15 mouse cellular contexts compared by ENCODE assay signal in the genomic region with DNA sequence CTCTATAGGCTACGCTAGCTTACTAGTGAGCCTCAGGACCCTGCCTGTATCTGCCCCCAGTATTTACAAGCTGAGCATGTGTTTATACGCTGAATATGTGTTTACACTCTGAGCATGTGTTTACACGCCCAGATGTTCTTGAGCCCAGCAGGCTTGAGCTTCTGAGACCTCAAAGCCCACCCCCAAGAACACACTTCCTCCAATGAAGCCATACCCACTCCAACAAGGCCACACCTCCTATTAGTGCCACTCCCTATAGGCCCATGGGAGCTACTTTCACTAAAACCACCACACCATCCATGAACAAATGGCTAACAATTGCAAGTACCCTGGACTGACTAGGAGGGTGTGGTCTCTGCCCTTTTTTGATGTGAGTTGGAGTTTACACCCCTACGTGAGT. TPM values are rescaled to one million over a fixed set of nuclear protein-coding genes. Genes with fewer than 3 reads are reported as not detected.
"Had no signal": no experiment of that assay in that cellular context is flagged by ENCODE, and none has a peak within 500 bp of the region (broad histone marks: within the 10 kb centered on the region; RNA-seq: fewer than 3 reads in every experiment).

No protein-coding gene starts in this region.

- H3K9me3 ChIP-seq: liver, embryonic 12.5 days; midbrain, embryonic 13.5 days; midbrain, embryonic 15.5 days; neural tube, embryonic 12.5 days had no signal

- H3K4me1 ChIP-seq: liver, embryonic 12.5 days; midbrain, embryonic 13.5 days; neural tube, embryonic 12.5 days had no signal

- DNase-seq: lung, adult 2 months; lung, postnatal 14 days; lung, postnatal 4 days; right cerebral cortex, postnatal 14 days; thymus, adult 18-20 months; thymus, postnatal 14 days; thymus, postnatal 36 days had no signal

- H3K9ac ChIP-seq: liver, embryonic 12.5 days; liver, embryonic 14.5 days; midbrain, embryonic 13.5 days; midbrain, embryonic 15.5 days; neural tube, embryonic 12.5 days had no signal

- H3K36me3 ChIP-seq: liver, embryonic 12.5 days; midbrain, embryonic 13.5 days; midbrain, embryonic 15.5 days; neural tube, embryonic 12.5 days had no signal

- ATAC-seq: liver, embryonic 12.5 days; lung, postnatal 0 days; midbrain, embryonic 13.5 days; midbrain, embryonic 15.5 days had no signal

- H3K4me3 ChIP-seq: liver, embryonic 12.5 days; midbrain, embryonic 13.5 days; midbrain, embryonic 15.5 days; neural tube, embryonic 12.5 days had no signal

- H3K27me3 ChIP-seq: midbrain, embryonic 13.5 days; midbrain, embryonic 15.5 days; neural tube, embryonic 12.5 days had no signal

- H3K27ac ChIP-seq: liver, embryonic 12.5 days; liver, embryonic 14.5 days; midbrain, embryonic 13.5 days; midbrain, embryonic 15.5 days; neural tube, embryonic 12.5 days had no signal

- H3K4me2 ChIP-seq: liver, embryonic 12.5 days; midbrain, embryonic 11.5 days; midbrain, embryonic 13.5 days; midbrain, embryonic 15.5 days; neural tube, embryonic 12.5 days had no signal

RNA-seq across cellular contexts. Expression of a gene that starts 17.3 kb away (rescaled TPM):
- total RNA-seq: monocyte, adult 5-6 weeks had no signal
